Mouse (Mus musculus) thymus, postnatal 10 days (tissue): ENCODE data around the gene Gm49353.

Experiments
- DNase-seq, 2 experiments: peaks; one replicate each; pipeline ENCODE4 v3.0.0; 2021; ENCODE audit warnings: low spot score in 2 of 2

The Gm49353 gene

GRCm38 (mm10) chr10:29198642-29199041 lies at the start of gene Gm49353:
Gene Gm49353, plus strand, starts transcription at chr10:29198954.
- DNase-seq: no peak

DNA sequence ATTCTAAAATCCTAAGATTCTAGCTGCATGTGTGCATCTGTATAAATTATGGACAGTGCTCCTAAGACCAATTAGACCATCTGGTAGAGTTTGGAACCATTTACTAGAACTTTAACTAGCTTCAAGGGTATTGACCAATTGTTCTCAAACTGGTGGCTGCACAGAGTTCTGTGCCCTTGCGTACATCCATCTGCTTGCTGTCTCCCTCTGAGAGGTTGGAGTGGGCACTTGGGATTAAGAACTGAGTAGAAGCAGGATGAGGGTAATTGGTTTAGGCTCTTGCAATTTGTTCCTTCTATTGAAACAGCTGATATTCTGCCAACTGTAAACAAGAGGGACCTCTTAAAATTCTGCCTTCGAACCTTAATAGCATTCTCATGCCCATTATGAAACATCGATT lies 43.5 kb upstream of the Gm49353 start:
- no peak for DNase-seq

- DNase-seq: no peak
Observed at GRCm38 (mm10) chr10:29161664-29162063, 37.1 kb upstream of the Gm49353 start.

- no peak for DNase-seq
Observed at GRCm38 (mm10) chr10:29173778-29174177, 25.0 kb upstream of the Gm49353 start.

DNA sequence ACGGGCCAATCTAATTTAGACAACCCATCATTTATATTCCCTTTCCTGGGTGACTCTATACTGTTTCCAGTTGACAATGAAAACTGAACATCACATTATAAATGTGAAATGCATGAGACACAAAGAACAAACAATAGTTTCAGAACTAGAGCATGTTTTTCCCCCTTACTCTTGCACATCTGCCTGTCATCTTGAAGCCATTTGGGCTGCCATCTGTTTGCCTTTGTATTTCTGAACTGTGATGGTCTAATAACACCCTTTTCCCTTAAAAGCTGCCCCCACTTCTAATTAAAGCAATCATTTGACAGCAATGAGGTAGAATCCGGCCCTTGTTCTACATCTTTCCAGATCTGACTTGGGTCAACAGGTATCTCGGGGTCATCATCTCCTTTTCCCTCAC lies 23.1 kb upstream of the Gm49353 start:
- no peak for DNase-seq

GRCm38 (mm10) chr10:29176881-29177280 lies 21.9 kb upstream of the Gm49353 start:
- DNase-seq: no peak

DNA sequence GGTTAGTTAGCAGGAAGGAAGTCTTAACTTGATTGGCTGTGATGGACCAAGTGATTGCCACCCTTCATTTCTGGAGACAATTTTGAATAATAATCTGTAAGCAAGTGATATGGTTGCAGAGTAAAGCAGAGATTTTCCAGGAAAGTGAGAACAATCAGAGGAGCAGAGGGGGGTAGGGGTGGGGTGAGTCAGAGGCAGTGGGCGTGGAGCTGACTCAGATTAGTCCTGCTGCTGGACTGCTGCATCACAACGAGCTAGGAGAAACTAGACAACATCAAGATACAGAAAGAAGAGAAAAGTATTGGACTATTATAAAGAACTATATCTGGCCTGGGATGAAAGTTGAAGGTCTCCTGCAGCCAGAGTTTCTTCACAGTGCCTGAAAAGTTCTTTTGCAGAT lies 20.8 kb upstream of the Gm49353 start:
- DNase-seq: no peak

DNA sequence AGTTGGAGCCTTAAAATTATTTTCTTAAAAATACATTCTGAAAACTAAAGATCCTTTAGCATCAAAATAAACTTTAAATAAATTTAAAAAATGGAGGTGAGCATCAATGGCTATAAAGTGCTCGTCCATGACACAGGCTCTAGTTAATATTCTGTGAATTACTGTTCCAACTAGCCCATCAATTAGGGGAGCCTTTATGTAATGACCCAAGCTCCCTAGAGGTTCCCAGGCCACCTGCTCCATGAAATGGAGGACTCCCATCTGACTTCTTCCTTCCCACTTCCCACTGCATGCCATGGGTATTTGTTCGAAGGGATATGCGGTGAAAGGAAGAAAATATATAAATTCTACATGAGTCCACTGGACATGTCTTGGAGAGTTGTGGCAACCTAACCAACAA lies 18.5 kb upstream of the Gm49353 start:
- DNase-seq: no peak

GRCm38 (mm10) chr10:29181046-29181445 lies 17.7 kb upstream of the Gm49353 start:
- no peak for DNase-seq

DNA sequence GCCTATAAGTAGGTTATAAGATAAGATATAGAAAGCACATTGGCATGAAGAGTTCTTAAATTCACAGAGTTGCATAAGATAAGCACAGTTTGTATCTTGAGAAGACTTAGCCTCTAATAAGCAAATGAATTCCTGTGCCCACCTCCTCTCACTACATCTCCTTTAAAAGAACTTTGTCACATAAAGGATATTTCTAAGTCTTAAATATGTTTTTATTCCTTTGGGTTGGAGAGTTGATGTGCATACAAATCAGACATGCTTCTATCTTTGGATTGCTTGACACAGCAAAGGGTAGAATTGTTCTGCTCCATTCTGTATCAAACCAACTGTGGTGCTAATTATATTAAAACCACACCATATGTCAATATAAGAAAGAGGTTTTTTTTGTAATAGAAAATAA lies 5.0 kb upstream of the Gm49353 start:
- no peak for DNase-seq

- no peak for DNase-seq
Observed at GRCm38 (mm10) chr10:29196811-29197210, 1.9 kb upstream of the Gm49353 start.

GRCm38 (mm10) chr10:29199835-29200234 lies 1.1 kb downstream of the Gm49353 start:
- DNase-seq: no peak

- DNase-seq: no peak
Observed at GRCm38 (mm10) chr10:29200609-29201008, 1.9 kb downstream of the Gm49353 start.

DNA sequence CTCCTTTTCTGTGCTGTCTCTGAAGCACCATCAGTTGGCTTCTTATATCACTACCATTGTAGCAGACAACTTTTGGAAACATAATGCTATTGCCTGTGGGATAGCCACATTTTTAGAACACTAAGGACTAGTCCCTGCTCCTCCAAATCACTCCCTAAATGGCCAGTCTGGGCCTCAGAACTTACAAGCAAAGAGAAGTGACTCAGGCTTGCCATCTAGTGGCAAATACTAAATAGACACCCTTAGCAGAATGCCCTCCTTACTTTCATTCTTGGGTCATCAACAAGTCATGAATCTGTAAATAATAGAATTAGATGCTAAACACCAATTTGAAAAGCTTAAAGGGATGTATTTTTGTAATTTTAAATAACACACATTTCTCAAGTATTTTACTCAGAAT lies 8.0 kb downstream of the Gm49353 start:
- no peak for DNase-seq

DNA sequence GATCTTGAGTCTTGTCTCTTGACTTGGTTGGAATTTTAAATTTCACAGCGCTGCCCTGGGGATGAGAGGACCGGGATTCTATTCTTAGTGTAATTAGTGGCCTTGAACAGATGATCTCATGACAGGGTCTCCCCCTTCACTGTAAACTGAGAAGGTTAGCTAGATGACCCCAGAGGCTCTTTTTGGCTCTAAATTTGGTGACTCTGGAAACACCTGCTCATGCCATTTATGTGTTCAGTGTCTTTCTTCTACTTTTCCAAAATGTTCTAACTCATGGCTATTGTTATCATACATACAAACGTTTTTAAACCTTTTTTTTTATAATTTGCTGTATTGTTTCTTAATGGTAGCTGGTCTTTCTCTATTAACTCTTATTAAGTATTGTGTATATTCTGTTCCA lies 10.0 kb downstream of the Gm49353 start:
- DNase-seq: no peak

- DNase-seq: no peak
Observed at GRCm38 (mm10) chr10:29211453-29211852, 12.7 kb downstream of the Gm49353 start, which contains the start of gene 9330159F19Rik. Gene 9330159F19Rik, plus strand, starts transcription at chr10:29211606.

DNA sequence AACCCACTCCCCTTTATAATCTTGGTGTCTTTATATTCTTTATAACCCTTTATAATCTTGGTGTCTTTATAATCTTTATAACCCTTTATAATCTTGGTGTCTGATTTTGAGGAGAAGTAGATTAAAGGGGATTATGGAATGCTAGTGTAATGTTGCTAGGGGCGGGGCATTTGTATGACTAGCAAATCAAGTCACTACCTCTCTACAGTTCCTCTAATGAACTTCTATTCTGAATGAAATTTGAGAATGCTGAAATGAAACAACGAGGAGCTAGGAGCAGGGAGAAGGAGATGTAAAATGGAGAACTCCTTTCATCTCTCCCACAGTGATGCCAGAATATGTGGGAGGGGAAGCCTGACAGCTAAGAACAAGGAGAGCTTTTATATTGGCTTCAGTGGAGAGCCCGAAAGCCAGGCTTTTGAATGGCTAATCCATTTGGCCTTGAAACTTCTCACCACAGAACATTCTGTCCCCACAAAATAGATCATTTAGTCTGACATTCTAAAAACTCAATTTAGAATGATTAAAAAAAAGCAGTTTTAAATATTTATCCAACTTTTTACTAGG lies 14.9 kb downstream of the Gm49353 start:
- no peak for DNase-seq

DNA sequence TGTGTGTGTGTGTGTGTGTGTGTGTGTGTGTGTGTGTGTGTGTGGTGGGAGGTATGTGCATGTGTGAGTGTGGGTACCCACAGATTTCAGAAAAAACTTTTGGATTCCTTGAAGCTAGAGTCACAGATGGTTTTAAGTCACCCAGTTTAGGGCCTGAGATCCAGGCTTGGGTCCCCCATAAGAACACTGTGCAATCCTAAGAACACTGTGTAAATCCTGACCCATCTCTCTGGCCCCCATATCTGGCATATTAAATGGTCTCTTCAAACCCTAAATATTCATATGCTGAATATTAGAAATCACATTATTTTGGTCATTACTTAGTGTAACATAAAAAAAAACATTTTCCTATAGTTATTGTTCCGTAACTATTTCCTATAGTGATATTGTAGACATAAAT lies 18.2 kb downstream of the Gm49353 start:
- no peak for DNase-seq

- DNase-seq: no peak
Observed at GRCm38 (mm10) chr10:29217451-29217850, 18.7 kb downstream of the Gm49353 start.

DNA sequence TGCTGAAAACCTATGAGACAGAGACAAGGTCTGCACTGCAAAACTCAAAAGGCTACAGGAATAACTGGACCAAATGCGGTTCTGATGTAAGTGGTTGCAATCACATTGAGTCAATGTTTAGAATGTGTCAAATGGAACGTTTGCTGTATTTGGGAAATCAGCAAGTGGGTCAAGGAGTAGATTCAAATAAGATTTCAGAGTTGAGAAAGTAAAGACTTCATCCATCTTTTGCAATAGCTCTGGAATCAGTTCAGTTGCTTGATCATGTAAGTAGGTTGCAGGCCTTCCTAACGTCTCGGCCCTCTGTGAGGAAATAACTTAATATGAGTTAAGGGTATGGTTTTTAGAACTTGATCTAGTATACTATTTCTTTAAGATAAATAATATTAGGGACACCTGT lies 26.6 kb downstream of the Gm49353 start:
- DNase-seq: no peak

- DNase-seq: no peak
Observed at GRCm38 (mm10) chr10:29231208-29231607, 32.5 kb downstream of the Gm49353 start.
